Mouse (Mus musculus) embryonic facial prominence, embryonic 12.5 days (tissue): ENCODE data around the gene Rb1. TPM values are rescaled to one million over a fixed set of nuclear protein-coding genes. Genes with fewer than 3 reads are reported as not detected.

Source experiments
- ATAC-seq: fragments of 200-750 bp; cut with Nextera tagmentation; 2 replicates; pipeline ENCODE4 v1.8.0; 2017; ENCODE audit not compliant: insufficient number of reproducible peaks, insufficient read depth, low FRiP score, low TSS enrichment
- H3K27ac ChIP-seq: fragments of 300-500 bp; sonication (generic); 2 replicates; pipeline ENCODE4 v1.5.1; 2016; ENCODE audit warnings: mild to moderate bottlenecking
- H3K27me3 ChIP-seq: fragments of 300-500 bp; sonication (generic); 2 replicates; pipeline ENCODE4 v1.6.1; 2016; ENCODE audit warnings: mild to moderate bottlenecking, moderate library complexity
- H3K36me3 ChIP-seq: fragments of 300-500 bp; sonication (generic); 2 replicates; pipeline ENCODE4 v1.6.1; 2016; ENCODE audit warnings: mild to moderate bottlenecking
- H3K4me1 ChIP-seq: fragments of 300-500 bp; sonication (generic); 2 replicates; pipeline ENCODE4 v1.6.1; 2016
- H3K4me2 ChIP-seq: fragments of 300-500 bp; sonication (generic); replicated peaks from 2 replicates; pipeline ENCODE4 v1.6.1; 2016; ENCODE audit warnings: mild to moderate bottlenecking, moderate library complexity
- H3K4me3 ChIP-seq: fragments of 300-500 bp; sonication (generic); 2 replicates; pipeline ENCODE4 v1.5.1; 2016; ENCODE audit warnings: mild to moderate bottlenecking
- H3K9ac ChIP-seq: fragments of 300-500 bp; sonication (generic); 2 replicates; pipeline ENCODE4 v1.6.1; 2016; ENCODE audit warnings: mild to moderate bottlenecking, moderate library complexity
- H3K9me3 ChIP-seq: fragments of 300-500 bp; sonication (generic); 2 replicates; pipeline ENCODE4 v1.6.1; 2016; ENCODE audit warnings: mild to moderate bottlenecking, moderate library complexity
- WGBS: fragments of 180-500 bp; shearing (Covaris S2); methylation state at CpG from one replicate; pipeline ENCODE4 v1.1.7; 2016; 5-methylcytosine and 5-hydroxymethylcytosine counted together
- polyA plus RNA-seq: library from polyadenylated mRNA; unstranded; fragments of >200 nt; fragmentation: Nextera tagmentation; extraction: Ambion mirVana; gene quantifications from 2 replicates; pipeline ENCODE4 v1.2.1, GENCODE M21; 2016

Rb1 gene
- polyA plus RNA-seq, 1 experiment from 2014 or later, result 24.3 TPM

- H3K4me1 ChIP-seq, result no peaks in the 10 kb centered on the region
- no peak overlapping the region for H3K4me3 ChIP-seq
- no peak overlapping the region for H3K27ac ChIP-seq
- H3K36me3 ChIP-seq, result peaks cover 36% of the 10 kb centered on the region
- no peaks in the 10 kb centered on the region for H3K9me3 ChIP-seq
- no peak for ATAC-seq
- no peaks in the 10 kb centered on the region for H3K27me3 ChIP-seq
- no peak overlapping the region for H3K4me2 ChIP-seq
- 85% methylated on average over 7 of the region's 7 CpGs for WGBS
- no peak overlapping the region for H3K9ac ChIP-seq
These were observed 138.7 kb downstream of the Rb1 start for GRCm38 (mm10) chr14:73186875-73187274.

DNA sequence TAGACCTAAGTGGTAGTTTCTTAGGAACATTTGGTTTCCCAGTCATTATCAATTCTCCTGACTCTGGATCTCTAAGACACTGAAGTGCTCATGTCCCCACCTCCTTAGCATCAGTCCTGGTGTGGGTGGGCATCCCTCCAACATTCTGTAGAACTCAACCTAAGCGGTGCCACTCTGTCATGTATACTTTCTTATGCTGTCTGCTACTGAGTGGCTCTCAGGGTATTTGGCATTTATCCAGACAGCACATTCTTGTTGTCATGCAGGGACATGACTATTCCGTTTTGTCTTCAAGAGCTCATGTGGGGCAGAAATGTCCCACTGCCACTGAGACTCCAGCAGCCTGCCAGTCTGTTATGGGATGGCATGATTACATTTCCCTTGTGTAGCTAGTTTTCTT, 144.5 kb downstream of the Rb1 start:
- WGBS, result 72% methylated on average over 2 of the region's 2 CpGs
- Histone ChIP-seq H3K9me3 (no peaks in the 10 kb centered on the region), H3K4me2 (no peak overlapping the region), H3K27me3 (no peaks in the 10 kb centered on the region), H3K27ac (no peak overlapping the region), H3K9ac (no peak overlapping the region), H3K4me1 (no peaks in the 10 kb centered on the region), H3K36me3 (peaks cover 78% of the 10 kb centered on the region), H3K4me3 (no peak overlapping the region)
- no peak for ATAC-seq

- 76% methylated on average over 3 of the region's 3 CpGs for WGBS
- peaks cover 82% of the 10 kb centered on the region for H3K36me3 ChIP-seq
These were observed 145.0 kb downstream of the Rb1 start for GRCm38 (mm10) chr14:73180671-73181070.

GRCm38 (mm10) chr14:73179221-73179681, 146.4 kb downstream of the Rb1 start:
- WGBS, result 78% methylated on average over 4 of the region's 4 CpGs
- Histone ChIP-seq H3K4me3 (no peak overlapping the region), H3K27ac (0 out of 2 replicates have a peak overlapping the region, but pooled peaks have one; percentile 25), H3K27me3 (no peaks in the 10 kb centered on the region), H3K4me1 (no peaks in the 10 kb centered on the region), H3K36me3 (peaks cover 86% of the 10 kb centered on the region), H3K9me3 (no peaks in the 10 kb centered on the region), H3K9ac (no peak overlapping the region), H3K4me2 (no peak overlapping the region)
- no peak for ATAC-seq

More at GRCm38 (mm10) chr14:73180671-73181070, 145.0 kb downstream of the Rb1 start:
- Histone ChIP-seq H3K9me3 (no peaks in the 10 kb centered on the region), H3K4me3 (no peak overlapping the region), H3K27me3 (no peaks in the 10 kb centered on the region), H3K4me2 (no peak overlapping the region), H3K27ac (no peak overlapping the region), H3K9ac (no peak overlapping the region), H3K4me1 (no peaks in the 10 kb centered on the region)
- ATAC-seq, result no peak

GRCm38 (mm10) chr14:73177961-73178360, 147.7 kb downstream of the Rb1 start:
- no peak for ATAC-seq
- WGBS, result 86% methylated on average over 11 of the region's 11 CpGs
- no peaks in the 10 kb centered on the region for H3K9me3 ChIP-seq

GRCm38 (mm10) chr14:73176266-73176665, 149.4 kb downstream of the Rb1 start:
- H3K4me3 ChIP-seq, result no peak overlapping the region
- H3K9me3 ChIP-seq, result no peaks in the 10 kb centered on the region
- H3K27ac ChIP-seq, result no peak overlapping the region
- ATAC-seq, result no peak
- no peak overlapping the region for H3K4me2 ChIP-seq
- no peaks in the 10 kb centered on the region for H3K4me1 ChIP-seq
- 88% methylated on average over 5 of the region's 5 CpGs for WGBS
- H3K27me3 ChIP-seq, result no peaks in the 10 kb centered on the region
- H3K36me3 ChIP-seq, result peaks cover 86% of the 10 kb centered on the region
- no peak overlapping the region for H3K9ac ChIP-seq

More at GRCm38 (mm10) chr14:73177961-73178360, 147.7 kb downstream of the Rb1 start:
- Histone ChIP-seq H3K27me3 (no peaks in the 10 kb centered on the region), H3K27ac (no peak overlapping the region), H3K4me1 (no peaks in the 10 kb centered on the region), H3K4me3 (no peak overlapping the region), H3K4me2 (no peak overlapping the region), H3K9ac (no peak overlapping the region), H3K36me3 (peaks cover 87% of the 10 kb centered on the region)

- Histone ChIP-seq H3K27ac (no peak overlapping the region), H3K4me2 (no peak overlapping the region), H3K27me3 (no peaks in the 10 kb centered on the region), H3K36me3 (peaks cover 87% of the 10 kb centered on the region), H3K9ac (no peak overlapping the region), H3K4me1 (0 out of 2 replicates have a peak, but pooled peaks cover 2% of the 10 kb centered on the region), H3K9me3 (no peaks in the 10 kb centered on the region), H3K4me3 (no peak overlapping the region)
- ATAC-seq, result no peak
- 77% methylated on average over 6 of the region's 6 CpGs for WGBS
These were observed 149.8 kb downstream of the Rb1 start for GRCm38 (mm10) chr14:73175814-73176213.

DNA sequence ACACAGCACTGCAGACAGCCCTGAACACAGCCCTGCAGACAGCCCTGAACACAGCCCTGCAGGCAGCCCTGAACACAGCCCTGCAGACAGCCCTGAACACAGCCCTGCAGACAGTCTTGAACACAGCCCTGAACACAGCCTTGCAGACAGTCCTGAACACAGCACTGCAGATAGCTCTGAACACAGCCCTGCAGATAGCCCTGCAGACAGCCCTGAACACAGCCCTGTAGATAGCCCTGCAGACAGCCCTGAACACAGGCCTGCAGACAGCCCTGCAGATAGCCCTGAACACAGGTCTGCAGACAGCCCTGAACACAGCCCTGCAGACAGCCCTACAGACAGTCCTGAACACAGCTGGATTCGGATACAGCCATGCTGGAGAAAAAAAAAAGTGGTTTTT, 150.6 kb downstream of the Rb1 start:
- H3K27ac ChIP-seq, result peak overlapping the region; percentile 11; the same call in 1 of the 2 replicates
- 89% methylated on average over 1 of the region's 1 CpGs for WGBS
- ATAC-seq, result no peak

GRCm38 (mm10) chr14:73174091-73174995, 151.3 kb downstream of the Rb1 start:
- H3K27ac ChIP-seq, result peak overlapping the region; percentile 11; the same call in 1 of the 2 replicates
- 74% methylated on average over 7 of the region's 7 CpGs for WGBS
- H3K36me3 ChIP-seq, result peaks cover 92% of the 10 kb centered on the region

More for the DNA sequence above, 150.6 kb downstream of the Rb1 start:
- H3K4me2 ChIP-seq, result no peak overlapping the region
- H3K4me1 ChIP-seq, result 0 out of 2 replicates have a peak, but pooled peaks cover 2% of the 10 kb centered on the region
- H3K9ac ChIP-seq, result no peak overlapping the region
- H3K4me3 ChIP-seq, result no peak overlapping the region
- H3K27me3 ChIP-seq, result no peaks in the 10 kb centered on the region
- no peaks in the 10 kb centered on the region for H3K9me3 ChIP-seq
- peaks cover 92% of the 10 kb centered on the region for H3K36me3 ChIP-seq

GRCm38 (mm10) chr14:73173662-73174061, 152.0 kb downstream of the Rb1 start:
- Histone ChIP-seq H3K9me3 (no peaks in the 10 kb centered on the region), H3K27me3 (no peaks in the 10 kb centered on the region), H3K9ac (no peak overlapping the region), H3K4me3 (no peak overlapping the region), H3K27ac (no peak overlapping the region), H3K36me3 (peaks cover 88% of the 10 kb centered on the region), H3K4me2 (no peak overlapping the region), H3K4me1 (0 out of 2 replicates have a peak, but pooled peaks cover 2% of the 10 kb centered on the region)
- 89% methylated on average over 11 of the region's 11 CpGs for WGBS
- no peak for ATAC-seq

More at GRCm38 (mm10) chr14:73174091-73174995, 151.3 kb downstream of the Rb1 start:
- H3K4me2 ChIP-seq, result no peak overlapping the region
- H3K9ac ChIP-seq, result no peak overlapping the region
- ATAC-seq, result no peak
- H3K4me1 ChIP-seq, result 0 out of 2 replicates have a peak, but pooled peaks cover 2% of the 10 kb centered on the region
- H3K4me3 ChIP-seq, result no peak overlapping the region
- H3K9me3 ChIP-seq, result no peaks in the 10 kb centered on the region
- no peaks in the 10 kb centered on the region for H3K27me3 ChIP-seq

DNA sequence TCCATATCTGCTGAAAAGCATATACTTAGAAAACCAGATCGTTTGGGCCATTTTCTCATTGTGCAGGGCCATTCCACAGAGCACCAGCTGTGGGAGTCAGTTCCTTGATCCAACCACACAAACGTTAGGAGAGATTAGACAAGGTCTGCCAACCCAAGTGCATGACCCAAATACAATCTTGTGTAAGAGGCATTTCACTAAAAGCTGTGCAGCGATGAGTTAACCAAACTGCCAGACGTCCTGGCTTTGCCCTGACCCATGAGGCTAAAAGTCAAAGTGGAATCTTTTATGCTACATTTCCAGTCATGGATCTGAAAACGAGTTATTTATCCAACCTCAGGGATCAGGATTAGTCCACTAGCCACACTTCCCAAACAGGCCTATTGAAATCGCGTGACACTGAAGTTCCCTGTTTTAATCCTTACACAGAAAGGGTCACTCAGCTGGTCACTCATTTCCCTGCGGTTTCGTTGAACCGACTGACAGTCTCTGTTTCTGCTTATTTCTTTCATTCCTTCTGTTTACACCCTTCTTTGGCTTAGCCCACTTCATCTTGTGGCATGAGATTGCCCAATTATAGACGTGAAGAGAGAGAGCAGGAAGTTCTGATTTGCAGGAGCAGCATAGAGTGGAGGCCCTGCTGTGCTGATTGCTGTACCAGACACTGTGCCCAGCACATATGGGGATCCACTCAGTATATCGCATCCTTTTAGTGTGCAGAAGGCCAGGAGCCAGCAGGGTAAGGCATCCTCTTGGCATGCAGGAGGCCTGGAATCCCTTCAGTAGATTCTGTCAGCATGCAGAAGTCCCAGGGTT, 153.2 kb downstream of the Rb1 start:
- Histone ChIP-seq H3K9ac (no peak overlapping the region), H3K36me3 (peaks cover 84% of the 10 kb centered on the region), H3K4me1 (0 out of 2 replicates have a peak, but pooled peaks cover 2% of the 10 kb centered on the region), H3K4me3 (no peak overlapping the region), H3K27ac (no peak overlapping the region), H3K27me3 (no peaks in the 10 kb centered on the region), H3K9me3 (no peaks in the 10 kb centered on the region), H3K4me2 (no peak overlapping the region)
- whole genome bisulfite sequencing, result 77% methylated on average over 12 of the region's 12 CpGs
- no peak for ATAC-seq
